Mouse (Mus musculus) small intestine, adult 2 months (tissue): ENCODE measurements at regions not wholly inside any gene's neighbourhood (a gene's known extent, or its start where the extent isn't known, plus 50 kb on each side); places are given as distances from the start of the nearest gene placed in this dataset.

Source experiments
- H3K27ac ChIP-seq: fragments of 200-500 bp; 2 replicates; pipeline ENCODE4 v1.5.1; 2012; ENCODE audit warnings: low read depth, low read length, control low read depth, inconsistent platforms; ENCODE audit not compliant: insufficient read depth
- H3K27me3 ChIP-seq: fragments of 200-500 bp; 2 replicates; pipeline ENCODE4 v1.6.1; 2012; ENCODE audit warnings: mild to moderate bottlenecking, moderate library complexity, low read length, inconsistent platforms; ENCODE audit not compliant: control insufficient read depth, insufficient read depth
- H3K36me3 ChIP-seq: fragments of 200-500 bp; 2 replicates; pipeline ENCODE4 v1.6.1; 2012; ENCODE audit warnings: mild to moderate bottlenecking, low read length, control low read depth, inconsistent platforms; ENCODE audit not compliant: control insufficient read depth, insufficient read depth
- H3K4me1 ChIP-seq: fragments of 200-500 bp; 2 replicates; pipeline ENCODE4 v1.6.1; 2012; ENCODE audit warnings: low read length, inconsistent platforms, mixed read lengths; ENCODE audit not compliant: control insufficient read depth, insufficient read depth, insufficient read length
- H3K4me3 ChIP-seq: fragments of 200-500 bp; 2 replicates; pipeline ENCODE4 v1.5.1; 2012; ENCODE audit warnings: low read depth, mild to moderate bottlenecking, control low read depth, inconsistent platforms, low read length, moderate library complexity
- CTCF ChIP-seq: fragments of 200-500 bp; IDR thresholded peaks from 2 replicates; pipeline ENCODE4 v1.5.1; 2012; ENCODE audit warnings: low read depth, mild to moderate bottlenecking, control low read depth, inconsistent platforms, low read length, moderate library complexity, mixed read lengths; ENCODE audit not compliant: insufficient replicate concordance, insufficient read length; ENCODE audit errors: extremely low read depth
- POLR2A ChIP-seq: fragments of 200-500 bp; IDR thresholded peaks from 2 replicates; pipeline ENCODE4 v1.6.1; 2012; ENCODE audit warnings: low read depth, mild to moderate bottlenecking, control low read depth, inconsistent platforms, low read length, moderate library complexity
- WGBS: fragments of 180-500 bp; shearing (Covaris S2); methylation state at CpG from one replicate; pipeline ENCODE4 v1.1.7; 2018; 5-methylcytosine and 5-hydroxymethylcytosine counted together

- TF ChIP-seq CTCF (peak; percentile 59; the same call in 1 of the 2 replicates), POLR2A (no peak)
- WGBS: 79% methylated on average over 8 of the region's 8 CpGs
- H3K27ac ChIP-seq: peak overlapping the region; percentile 88; the same call in 1 of the 2 replicates
- no peaks in the 10 kb centered on the region for H3K36me3 ChIP-seq
- H3K4me3 ChIP-seq: peak overlapping the region; percentile 48
- H3K4me1 ChIP-seq: peaks cover 27% of the 10 kb centered on the region
- H3K27me3 ChIP-seq: no peaks in the 10 kb centered on the region
Measured at GRCm38 (mm10) chr5:148742158-148742835, 186.8 kb downstream of the Katnal1 start.

GRCm38 (mm10) chr5:148741267-148742004 is 187.7 kb downstream of the Katnal1 start:
- no peak; the same call in 1 of the 2 replicates for TF ChIP-seq POLR2A
- H3K27me3 ChIP-seq: no peaks in the 10 kb centered on the region
- peak overlapping the region; percentile 48 for H3K4me3 ChIP-seq
- H3K36me3 ChIP-seq: no peaks in the 10 kb centered on the region
- peaks cover 23% of the 10 kb centered on the region for H3K4me1 ChIP-seq
- peak overlapping the region; percentile 88 for H3K27ac ChIP-seq
- WGBS: 41% methylated on average over 19 of the region's 19 CpGs

GRCm38 (mm10) chr5:148740366-148741266 is 188.0 kb upstream of the Ubl3 start:
- H3K27me3 ChIP-seq: no peaks in the 10 kb centered on the region
- H3K4me1 ChIP-seq: peaks cover 23% of the 10 kb centered on the region
- H3K4me3 ChIP-seq: no peak overlapping the region
- WGBS: 15% methylated on average over 15 of the region's 15 CpGs
- TF ChIP-seq CTCF (0 out of 2 replicates have a peak, but pooled peaks have one; percentile 7), POLR2A (no peak)
- H3K27ac ChIP-seq: peak overlapping the region; percentile 88
- no peaks in the 10 kb centered on the region for H3K36me3 ChIP-seq

GRCm38 (mm10) chr5:148739672-148740071 is 187.1 kb upstream of the Ubl3 start:
- H3K27ac ChIP-seq: peak overlapping the region; percentile 88
- H3K27me3 ChIP-seq: no peaks in the 10 kb centered on the region
- no peaks in the 10 kb centered on the region for H3K36me3 ChIP-seq
- no peak for TF ChIP-seq CTCF
- no peak for TF ChIP-seq POLR2A
- peaks cover 23% of the 10 kb centered on the region for H3K4me1 ChIP-seq
- 30% methylated on average over 2 of the region's 2 CpGs for WGBS
- no peak overlapping the region for H3K4me3 ChIP-seq

GRCm38 (mm10) chr5:148739141-148739540 is 186.6 kb upstream of the Ubl3 start:
- H3K36me3 ChIP-seq: no peaks in the 10 kb centered on the region
- H3K4me3 ChIP-seq: no peak overlapping the region
- TF ChIP-seq POLR2A: no peak
- no peak for TF ChIP-seq CTCF
- H3K27ac ChIP-seq: peak overlapping the region; percentile 88; the same call in 1 of the 2 replicates
- peaks cover 23% of the 10 kb centered on the region for H3K4me1 ChIP-seq
- 19% methylated on average over 3 of the region's 3 CpGs for WGBS
- H3K27me3 ChIP-seq: no peaks in the 10 kb centered on the region

- no peaks in the 10 kb centered on the region for H3K4me1 ChIP-seq
- no peak overlapping the region for H3K27ac ChIP-seq
- H3K36me3 ChIP-seq: no peaks in the 10 kb centered on the region
- no peak overlapping the region for H3K4me3 ChIP-seq
- no peak for TF ChIP-seq CTCF
- no peak for TF ChIP-seq POLR2A
- no peaks in the 10 kb centered on the region for H3K27me3 ChIP-seq
- WGBS: 60% methylated on average over 15 of the region's 15 CpGs
Measured at GRCm38 (mm10) chr5:148729541-148729940, 177.0 kb upstream of the Ubl3 start.

GRCm38 (mm10) chr5:148728492-148728891 is 175.9 kb upstream of the Ubl3 start:
- H3K4me1 ChIP-seq: no peaks in the 10 kb centered on the region
- H3K27me3 ChIP-seq: no peaks in the 10 kb centered on the region
- no peak overlapping the region for H3K27ac ChIP-seq
- TF ChIP-seq POLR2A: no peak
- no peak overlapping the region for H3K4me3 ChIP-seq
- WGBS: 70% methylated on average over 1 of the region's 1 CpGs
- H3K36me3 ChIP-seq: no peaks in the 10 kb centered on the region
